Mouse (Mus musculus) gastrocnemius, postnatal 10 days (tissue): ENCODE measurements around the gene G430095P16Rik. TPM values are rescaled to one million over a fixed set of nuclear protein-coding genes. Genes with fewer than 3 reads are reported as not detected.

Experiments
- DNase-seq: peaks from one replicate; pipeline ENCODE4 v3.0.0; 2021; ENCODE audit warnings: mixed read lengths
- total RNA-seq, 2 experiments: library from RNA; stranded (reverse); gene quantifications; 2 replicates each; pipeline ENCODE4 v1.2.3; 2021

Gene G430095P16Rik
- total RNA-seq, 2 experiments from 2014 or later: 2.2 to 2.8 TPM

DNA sequence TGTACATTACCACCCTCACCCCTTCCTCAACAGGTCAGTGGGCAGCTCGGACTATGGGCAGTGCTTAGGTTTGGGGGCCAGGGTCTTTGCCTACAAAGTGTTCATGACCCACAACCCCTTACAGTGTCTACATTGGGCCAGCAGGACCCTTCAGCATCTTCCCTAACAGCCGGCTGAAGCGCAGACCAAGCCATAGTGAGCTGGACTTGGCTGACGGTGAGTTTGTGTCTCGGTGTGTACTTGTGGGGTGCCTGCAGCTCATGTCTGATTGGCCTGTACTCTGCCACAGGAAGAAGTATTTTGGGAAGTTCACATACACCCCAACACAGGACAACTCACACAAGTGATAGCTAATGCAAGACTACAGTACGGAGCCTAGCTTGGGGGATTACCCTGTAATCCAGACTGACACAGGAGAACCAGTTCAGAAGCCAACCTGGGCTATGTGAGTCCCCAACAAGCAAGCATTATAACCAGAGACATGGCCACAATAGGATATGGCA lies 19.8 kb upstream of the G430095P16Rik start:
- no peak for DNase-seq

DNA sequence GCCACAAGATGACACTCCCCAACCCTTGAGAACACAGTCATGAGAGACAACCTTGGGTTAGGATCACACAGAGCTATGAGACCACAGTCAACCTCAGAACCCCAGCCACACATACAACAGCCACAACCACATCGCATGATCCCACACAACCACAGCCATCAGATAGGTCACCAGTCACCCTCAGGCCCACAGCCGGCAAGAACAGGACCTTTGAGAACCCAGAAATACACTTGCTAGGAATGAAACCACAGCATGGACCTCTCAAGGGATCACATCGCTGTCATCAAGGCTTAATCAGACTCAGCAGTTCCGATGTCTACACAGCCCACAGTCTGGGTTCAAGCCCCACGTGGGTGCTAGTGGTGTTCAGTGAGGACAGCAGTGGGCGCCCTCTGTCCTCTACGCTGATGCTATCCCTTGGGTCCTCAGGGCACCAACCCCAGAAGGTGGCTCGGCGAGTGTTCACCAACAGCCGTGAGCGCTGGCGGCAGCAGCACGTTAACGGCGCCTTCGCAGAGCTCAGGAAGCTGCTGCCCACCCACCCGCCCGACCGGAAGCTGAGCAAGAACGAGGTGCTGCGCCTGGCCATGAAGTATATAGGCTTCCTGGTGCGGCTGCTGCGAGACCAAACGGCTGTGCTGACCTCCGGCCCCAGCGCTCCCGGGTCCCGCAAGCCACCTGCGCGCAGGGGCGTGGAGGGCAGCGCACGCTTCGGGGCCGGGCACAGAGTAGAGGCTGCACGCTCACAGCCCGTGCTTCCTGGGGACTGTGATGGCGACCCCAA lies 19.1 kb upstream of the G430095P16Rik start:
- peak; percentile 33 for DNase-seq

DNA sequence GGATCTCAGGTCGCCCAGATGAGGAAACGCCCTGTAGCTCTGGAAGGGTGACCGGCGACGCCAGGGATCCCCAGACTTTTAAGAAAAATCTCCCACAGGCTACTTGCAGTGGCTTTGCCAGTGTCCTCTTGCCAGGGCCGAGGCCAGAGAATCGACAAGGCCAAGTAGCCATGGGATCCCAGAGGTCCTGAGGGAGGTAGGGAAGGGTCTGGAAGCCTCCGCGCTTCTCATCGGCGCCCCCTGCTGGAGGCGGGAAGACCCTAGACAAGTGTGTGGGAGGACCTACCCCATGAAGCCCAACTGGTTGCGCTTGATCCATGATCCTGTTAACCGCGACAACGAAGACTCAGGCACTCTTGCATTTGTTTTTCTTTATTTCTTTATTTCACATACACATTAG lies 18.5 kb upstream of the G430095P16Rik start:
- DNase-seq: peak; percentile 86

DNA sequence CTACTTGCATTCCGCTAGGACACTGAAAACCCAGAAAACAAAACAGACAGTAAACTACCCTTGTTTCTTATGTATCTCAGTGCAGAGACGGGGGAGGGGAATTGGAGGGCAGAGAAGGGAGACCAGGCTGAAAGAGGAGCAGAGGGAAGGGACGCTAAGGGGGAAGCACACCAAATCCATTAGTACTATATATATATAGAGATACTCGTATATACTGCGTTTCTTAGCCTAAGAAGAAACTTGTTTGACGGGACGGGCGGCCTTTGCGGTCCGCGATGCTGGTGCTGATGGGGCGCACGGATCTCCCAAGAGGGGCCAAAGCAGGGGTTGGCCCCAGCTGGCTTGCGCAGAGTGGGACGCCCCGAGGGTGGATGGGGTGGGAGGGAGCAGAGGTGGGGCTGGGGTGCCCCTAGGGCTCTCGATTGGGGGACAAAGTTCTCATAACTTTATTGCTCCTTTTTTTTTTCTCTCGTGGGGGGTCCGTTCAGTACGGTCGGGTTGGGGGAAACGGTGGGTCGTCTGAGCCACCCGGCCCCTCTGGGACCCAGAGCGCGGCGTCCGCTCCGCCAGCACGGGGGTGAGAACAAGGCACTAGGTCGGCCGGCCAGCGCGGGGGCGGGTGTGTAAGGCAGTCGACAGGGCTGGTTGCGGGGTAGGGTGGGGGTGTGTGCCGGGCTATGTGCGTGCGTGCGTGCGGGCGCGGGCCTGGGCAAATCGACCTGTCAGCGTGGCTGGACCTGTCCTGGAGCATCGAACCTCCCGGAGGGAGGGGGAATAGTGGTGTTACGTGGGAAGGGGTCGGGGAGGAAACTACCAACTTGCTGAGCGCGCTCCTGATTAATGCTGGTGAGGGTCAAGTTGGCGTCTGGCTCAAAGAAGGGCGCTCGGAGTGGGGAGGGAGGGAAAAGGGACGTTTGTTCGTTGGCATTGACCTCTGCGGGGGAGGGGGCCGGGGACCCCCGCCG lies 17.7 kb upstream of the G430095P16Rik start:
- peak; percentile 48 for DNase-seq

DNA sequence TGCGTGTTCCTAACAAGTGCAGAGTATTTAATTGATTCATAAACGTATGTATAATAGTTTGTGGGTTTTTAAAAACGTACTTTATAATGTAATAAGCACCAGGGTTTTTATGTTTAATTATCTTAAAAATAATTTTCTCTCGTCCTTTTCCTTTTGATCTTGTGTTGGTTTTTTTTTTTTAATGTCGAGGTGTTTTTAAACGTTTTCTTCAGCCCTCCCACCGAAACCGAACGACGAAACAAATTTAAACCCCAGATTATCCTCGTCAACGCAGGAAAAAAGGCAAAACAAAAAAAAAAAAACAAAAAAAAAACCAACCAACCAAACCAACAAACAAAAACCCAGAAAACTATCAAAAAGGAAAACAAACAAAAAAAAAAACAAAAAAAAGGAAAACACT lies 16.8 kb upstream of the G430095P16Rik start:
- no peak for DNase-seq

DNA sequence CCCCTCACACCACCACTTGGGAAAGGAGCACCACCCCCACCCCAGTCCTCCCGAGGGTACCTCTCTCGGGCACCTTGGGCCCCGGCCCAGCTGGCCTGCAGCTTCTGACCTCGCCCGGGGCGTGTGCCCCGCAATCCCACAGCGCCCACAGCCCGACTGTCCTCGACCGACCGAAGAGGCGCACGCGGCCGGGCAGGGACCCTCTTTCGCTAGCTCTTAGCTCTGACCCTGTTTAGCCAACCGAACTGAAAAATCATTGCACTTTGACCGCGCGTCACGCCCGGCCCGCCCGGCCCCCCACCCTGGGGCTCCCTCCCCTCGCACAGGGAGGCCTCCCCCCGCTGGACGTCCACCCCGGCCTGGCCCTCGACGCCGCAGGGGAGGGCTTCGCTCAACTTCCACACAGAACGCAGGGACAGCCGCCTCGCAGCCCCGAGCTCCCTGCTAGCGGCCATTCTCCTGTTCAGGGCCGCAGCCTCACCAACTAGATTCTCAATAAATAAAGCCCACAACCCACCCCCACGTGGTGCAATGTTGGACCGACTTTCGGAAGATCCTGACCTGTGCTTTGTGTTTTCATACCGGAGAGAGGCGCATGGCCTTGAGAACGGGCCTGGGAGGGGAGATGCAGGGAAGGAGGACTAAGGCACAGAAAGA lies 16.1 kb upstream of the G430095P16Rik start:
- DNase-seq: peak; percentile 43

DNA sequence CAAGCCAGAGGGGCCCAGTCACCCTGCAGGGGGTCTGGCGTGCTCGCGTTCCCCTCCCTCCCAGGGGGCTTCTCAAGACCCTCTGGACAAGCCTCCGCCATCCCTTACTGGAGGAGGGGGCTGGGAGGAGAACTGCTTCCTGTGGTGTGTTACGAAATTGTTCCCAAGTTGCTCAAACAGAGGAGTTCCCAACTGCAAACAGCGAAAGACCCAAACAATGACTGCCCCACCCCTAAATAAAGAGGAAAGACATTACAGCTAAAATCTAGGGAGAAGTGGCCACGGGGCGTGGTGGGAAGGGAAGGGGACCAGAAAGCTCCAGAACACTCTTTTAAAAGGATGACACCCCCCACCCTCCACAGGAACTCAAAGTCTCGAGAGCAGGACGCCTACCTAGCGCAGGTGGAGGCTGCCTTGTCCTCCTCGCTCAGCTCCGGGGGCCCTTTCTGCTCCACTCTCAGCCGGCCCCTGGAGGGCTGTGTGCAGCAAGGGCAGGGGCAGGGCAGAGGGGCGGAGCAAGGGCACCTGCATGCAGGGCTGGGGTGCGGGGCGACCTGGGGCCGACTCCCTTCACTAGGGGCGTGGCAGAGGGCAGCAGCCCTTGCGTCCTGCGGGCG lies 15.4 kb upstream of the G430095P16Rik start:
- peak; percentile 42 for DNase-seq

DNA sequence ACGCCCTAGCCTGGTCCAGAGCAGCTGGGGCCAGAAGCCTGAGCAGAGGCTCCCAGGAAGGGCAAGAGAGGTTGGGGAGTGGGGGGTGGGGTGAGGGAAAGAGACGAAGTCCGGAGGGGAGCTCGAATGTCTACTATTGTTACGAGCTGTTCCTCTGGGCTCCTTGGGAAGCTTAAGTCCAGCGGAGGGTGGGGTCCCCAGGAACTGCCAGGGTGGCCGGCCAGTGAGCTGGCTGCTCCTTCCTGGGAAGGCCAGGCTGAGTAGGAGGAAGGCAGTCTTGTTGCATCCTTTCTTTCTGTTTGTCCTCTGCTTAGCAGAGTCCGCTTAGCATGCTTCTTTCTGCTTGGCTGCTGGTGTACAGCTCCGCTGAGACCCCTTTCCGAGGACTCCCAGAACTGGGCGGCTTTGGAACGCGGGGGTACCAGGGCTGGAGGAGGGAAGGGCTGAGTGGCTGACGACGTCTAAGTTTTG lies 14.7 kb upstream of the G430095P16Rik start:
- DNase-seq: peak; percentile 42

DNA sequence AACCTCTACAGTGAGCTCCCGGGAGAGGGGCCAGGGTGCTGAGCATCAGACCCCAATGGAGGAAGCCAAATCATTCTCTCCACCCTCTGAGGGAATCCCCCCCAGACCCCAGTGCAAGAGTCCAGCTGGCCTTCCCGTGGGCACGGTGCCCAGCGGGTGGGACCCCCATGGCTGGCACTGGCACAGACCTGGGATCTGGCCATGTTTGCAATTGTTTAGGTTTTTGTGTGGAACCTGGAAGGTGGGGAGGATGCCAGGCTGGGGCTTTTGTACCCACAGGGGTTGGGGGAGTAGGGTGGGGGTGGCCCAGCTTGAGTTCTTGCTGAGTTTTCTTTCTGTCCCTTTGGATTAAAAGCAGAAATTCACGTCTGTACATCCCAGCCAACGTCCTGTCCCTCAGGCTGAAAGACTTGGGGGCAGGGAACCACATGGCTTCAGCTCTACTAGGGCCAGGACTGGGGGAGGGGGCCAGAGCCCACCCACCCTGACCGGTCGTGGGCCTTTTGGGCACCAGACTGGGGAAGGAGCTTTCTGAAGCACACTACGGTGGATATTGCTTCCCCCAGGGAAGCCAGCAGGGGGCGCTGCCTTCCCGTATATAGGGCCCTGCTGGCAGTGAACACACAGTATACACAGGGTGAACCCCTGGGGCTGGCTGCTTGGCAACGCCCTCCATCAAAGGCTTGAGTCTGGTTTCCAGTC lies 13.9 kb upstream of the G430095P16Rik start:
- DNase-seq: peak; percentile 89

DNA sequence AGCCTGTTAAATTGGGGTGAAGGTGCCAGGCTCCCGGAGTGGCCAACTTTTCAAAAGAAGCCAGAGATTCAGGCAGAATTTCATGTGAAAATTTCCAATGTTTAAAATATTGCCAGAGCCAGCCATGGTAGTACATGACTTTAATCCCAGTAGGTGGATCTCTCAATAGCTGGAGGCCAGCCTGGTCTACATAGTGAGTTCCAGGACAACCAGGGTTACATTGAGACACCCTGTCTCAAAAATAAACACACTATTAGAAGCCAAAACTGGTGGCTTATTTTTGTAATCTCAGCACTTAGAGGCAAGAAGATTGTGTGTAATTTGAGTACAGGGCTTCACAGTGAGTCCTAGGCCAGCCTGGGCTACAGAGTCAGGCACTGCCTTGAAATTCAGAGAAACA lies 12.9 kb upstream of the G430095P16Rik start:
- no peak for DNase-seq

DNA sequence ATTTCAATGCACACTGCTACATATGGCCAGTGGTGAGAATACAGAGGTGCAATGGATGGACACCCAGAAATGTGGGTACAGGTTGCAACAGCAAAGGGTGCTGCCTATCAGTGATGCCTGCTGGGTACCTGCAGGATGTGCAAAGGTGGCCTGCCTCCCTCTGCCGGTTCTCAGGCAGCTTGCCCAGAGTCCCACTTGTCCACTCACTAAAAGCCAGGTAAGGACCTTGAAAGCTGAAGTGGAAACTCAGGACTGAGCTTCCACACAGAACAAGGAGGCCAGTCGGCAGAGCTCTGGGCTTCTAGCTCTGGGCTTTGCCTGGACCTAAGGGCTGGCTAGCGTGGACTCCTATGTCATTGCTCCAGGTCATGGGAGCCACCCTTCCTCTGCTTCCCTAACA lies 11.5 kb upstream of the G430095P16Rik start:
- peak; percentile 10 for DNase-seq

DNA sequence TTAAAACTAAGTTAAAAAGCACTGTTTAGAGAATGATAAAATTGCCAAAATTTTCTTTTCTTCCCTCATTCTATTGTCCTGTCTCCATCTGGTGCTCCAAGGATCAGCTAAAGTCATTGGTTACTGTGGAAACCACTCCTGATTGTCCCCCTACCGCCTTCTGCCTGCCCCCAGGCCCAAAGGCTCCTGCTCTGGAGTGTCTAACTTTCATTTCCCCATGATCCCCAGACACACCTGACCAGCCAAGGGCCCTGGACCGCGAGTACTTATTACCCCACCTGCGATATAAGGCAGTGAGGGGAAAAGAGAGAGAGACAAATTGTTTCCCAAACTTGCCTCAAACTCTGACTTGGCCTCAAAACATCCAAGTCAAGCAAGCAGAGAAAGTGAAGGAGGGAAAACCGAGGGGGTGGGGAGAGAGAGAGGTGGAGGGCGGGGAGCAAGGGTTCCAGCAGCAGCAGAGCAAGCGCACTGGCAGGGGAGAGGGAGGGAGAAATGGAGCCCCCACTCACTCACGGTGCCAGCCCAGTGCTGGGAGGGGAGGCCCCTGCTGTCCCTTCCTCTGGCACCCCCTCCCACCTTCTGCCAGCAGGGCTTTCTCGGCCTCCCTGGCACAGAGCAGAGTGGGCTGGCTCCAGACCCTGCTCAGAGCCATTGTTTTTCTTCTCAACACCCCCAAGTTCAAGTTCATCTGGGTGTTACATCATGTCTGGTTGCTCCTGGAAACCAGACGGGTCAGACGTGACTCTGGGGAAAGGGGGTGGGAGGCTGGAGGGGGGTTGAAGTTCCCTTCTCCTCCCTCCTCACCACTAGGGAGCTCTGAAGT lies 10.7 kb upstream of the G430095P16Rik start:
- DNase-seq: peak; percentile 50

DNA sequence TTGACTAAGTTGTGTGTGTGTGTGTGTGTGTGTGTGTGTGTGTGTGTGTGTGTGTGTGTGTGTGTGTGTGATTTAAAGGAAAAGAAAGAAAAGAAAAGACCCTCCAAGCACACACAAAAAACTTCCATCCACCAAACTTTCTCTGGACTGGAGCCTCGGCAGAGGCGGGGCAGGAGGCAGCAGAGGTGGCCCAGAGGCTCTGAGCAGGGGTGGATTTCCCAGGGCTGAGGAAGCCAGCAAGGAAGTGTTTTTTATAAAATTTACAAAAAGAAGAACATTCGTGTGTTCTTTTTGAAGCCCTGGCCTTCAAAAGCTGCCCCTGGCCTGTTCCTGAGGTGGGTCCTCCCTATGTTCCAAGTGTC lies 10.1 kb upstream of the G430095P16Rik start:
- peak; percentile 41 for DNase-seq

DNA sequence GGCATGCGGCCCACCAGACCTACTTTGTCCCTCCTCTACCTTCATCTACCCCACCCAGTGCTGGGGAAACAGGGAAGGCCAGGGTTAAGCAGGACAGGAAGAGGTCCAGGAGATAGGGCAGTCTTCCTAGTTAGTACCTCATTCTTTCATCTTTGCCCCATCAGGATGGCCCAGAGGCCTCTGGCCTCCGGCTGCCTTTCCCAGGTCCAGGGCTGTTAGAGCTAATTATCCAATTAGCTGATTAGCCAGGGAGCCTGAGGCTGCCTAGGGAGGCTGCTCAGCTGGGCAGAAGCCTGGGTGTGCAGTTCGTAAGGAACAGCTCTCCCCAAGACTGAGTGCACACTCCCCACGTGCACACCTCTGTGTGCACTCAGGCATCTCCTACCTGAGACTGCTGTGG lies 9.4 kb upstream of the G430095P16Rik start:
- DNase-seq: no peak

DNA sequence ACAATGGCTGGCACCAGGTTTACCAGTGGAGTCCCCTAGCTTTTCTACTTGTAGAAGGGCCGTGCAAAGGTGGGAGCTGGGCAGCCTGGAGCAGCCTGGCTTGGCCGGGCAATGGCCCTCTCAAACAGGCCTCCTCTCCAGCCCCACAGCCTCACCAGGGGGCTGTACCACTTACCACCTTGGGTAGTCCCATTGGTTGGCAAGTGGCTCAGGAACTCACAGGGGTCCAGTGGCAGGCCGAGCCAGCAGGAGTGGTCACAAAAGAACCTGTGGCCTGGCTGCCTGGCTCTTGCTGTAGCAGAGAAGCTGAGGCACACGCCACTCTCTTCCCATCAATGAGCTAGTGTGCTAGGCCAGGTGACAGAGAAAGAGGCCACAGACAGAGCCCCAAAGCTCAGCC lies 8.6 kb upstream of the G430095P16Rik start:
- DNase-seq: no peak

DNA sequence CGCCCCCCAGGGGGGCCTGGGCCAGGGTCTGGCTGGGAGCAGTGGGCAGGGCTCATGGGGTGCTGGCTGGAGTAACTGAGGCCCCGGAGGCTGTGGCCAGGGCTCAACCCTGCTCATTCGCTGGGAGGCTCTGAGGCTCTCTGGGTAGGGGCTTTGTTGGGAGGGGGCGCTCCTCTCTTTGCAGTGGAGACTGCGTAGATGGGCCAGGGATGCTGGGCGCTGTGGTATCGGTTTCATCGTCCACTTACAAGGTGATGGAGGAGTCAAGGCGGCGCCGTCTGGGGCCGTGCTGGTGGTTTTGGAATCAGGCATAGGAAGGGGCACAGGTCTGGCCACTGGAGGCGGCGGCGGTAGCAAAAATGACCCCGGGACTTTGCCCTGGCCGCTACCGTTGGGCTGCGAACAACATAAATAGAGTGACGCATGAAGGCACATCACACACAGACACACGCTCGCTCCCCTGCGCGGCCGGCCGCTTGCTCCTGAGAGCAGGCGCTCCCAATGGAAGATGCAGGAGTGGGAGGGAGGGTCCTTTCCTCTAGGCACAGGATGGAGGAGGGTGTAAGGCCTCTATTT lies 6.8 kb upstream of the G430095P16Rik start:
- peak; percentile 20 for DNase-seq

DNA sequence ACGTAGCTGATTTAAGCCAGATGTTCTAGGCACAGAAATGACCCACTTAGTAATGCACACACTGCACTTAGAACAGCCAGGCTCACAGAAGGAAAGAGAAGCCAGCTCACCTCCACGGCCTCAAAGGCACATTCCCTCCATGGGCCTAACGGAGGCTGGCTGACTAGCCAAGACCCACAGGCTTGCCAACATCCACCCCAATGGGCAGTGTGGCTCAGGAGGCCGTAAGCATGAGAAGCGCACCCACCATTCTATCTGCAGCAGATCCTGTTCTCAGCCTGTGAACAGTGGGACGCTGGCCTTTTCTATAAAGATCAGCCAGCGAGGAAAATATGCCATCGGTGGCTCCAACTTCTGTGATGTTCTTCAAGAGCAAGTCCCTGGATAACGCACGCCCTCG lies 6.0 kb upstream of the G430095P16Rik start:
- no peak for DNase-seq

DNA sequence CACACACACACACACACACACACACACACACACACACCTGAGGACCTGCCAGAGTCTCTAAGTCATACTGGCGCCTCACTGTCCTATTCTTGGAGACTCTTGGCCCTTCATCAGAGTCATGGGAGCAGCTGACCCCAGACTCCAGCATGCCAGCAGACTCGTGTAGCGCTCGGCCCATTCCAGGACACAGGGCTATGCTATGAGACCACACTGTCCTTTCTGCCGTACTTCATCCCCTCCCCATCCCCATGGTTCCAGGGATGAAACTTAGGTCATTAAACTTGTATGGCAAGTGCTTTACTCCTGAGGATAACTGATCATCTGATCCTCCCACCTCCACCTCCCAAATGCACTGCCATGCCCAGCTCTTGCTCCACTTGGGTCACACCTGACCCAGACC lies 4.3 kb upstream of the G430095P16Rik start:
- no peak for DNase-seq

DNA sequence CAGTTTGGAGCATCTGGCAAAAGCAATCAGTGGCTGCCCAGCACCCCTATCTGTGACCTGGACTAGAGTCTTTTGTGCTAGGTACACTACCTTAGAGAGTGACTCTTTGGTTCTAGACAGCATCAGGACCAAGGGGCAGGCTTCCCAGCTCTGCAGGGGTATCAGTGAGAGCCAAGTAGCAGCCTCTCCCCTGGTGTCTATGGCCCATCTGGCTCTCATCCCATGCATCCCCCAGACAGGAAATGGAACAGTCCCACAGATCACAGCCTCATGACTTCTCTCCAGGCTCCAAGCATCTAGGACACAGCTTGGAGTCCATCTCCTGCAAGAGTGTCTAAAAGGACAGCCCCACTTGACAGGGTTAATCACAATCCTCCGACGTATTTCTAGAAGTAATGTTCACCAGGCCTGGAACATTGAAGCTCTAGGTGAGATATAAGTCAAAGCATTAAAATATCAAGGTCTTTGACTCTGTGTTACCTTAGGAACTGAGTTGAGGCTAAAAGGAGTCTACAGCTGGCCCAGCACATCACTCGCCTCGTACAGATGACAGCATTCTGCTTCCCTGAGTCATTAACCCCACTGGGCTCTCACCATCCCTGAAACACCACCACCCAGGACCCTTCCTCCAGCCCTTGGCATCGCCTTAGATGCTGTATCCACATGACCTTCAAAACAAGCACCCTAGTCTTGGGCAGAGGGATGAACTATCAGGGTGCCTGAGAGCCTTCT lies 3.7 kb upstream of the G430095P16Rik start:
- DNase-seq: no peak
